Mouse (Mus musculus) CH12.LX (cell line): ENCODE measurements around the gene Prr19. TPM values are rescaled to one million over a fixed set of nuclear protein-coding genes. Genes with fewer than 3 reads are reported as not detected.

Experiments used
- DNase-seq: peaks from one replicate; pipeline ENCODE4 v3.0.0-alpha.2; 2013; ENCODE audit errors: extremely low read depth
- H3K27ac ChIP-seq: 2 replicates; pipeline ENCODE4 v1.5.1; 2012; ENCODE audit warnings: low read depth, mild to moderate bottlenecking, control low read depth, moderate library complexity; ENCODE audit not compliant: insufficient read depth
- H3K27me3 ChIP-seq: replicated peaks from 2 replicates; pipeline ENCODE3; 2012; ENCODE audit warnings: inconsistent platforms
- H3K36me3 ChIP-seq, 2 experiments: replicated peaks in 1 of 2; 2 replicates each; pipeline versions ENCODE3 to v1.6.1; 2012; ENCODE audit warnings: inconsistent platforms in 1 of 2, low read length in 1 of 2, mild to moderate bottlenecking in 1 of 2, mixed read lengths in 1 of 2, moderate library complexity in 1 of 2; ENCODE audit not compliant: control insufficient read depth in 1 of 2, insufficient read depth in 1 of 2
- H3K4me1 ChIP-seq, 2 experiments: 2 replicates each; pipeline ENCODE4 v1.6.1; 2012; ENCODE audit warnings: inconsistent platforms in 1 of 2, moderate library complexity in 1 of 2; ENCODE audit not compliant: insufficient read depth in 2 of 2, control insufficient read depth in 1 of 2
- H3K4me2 ChIP-seq: 2 replicates; pipeline ENCODE4 v1.6.1; 2012; ENCODE audit warnings: low read depth, mild to moderate bottlenecking, control low read depth; ENCODE audit not compliant: poor library complexity, insufficient read depth, severe bottlenecking
- H3K4me3 ChIP-seq, 3 experiments: fragments of 150-350 bp in 1 of 3; sonication (generic) in 1 of 3; replicated peaks in 1 of 3; 2 replicates each; pipeline versions ENCODE3 to v1.5.1; 2011 to 2012; ENCODE audit warnings: low read depth in 2 of 3, low read length in 2 of 3, mild to moderate bottlenecking in 2 of 3, moderate library complexity in 2 of 3, control low read depth in 1 of 3, improper control_type of control experiment in 1 of 3, inconsistent platforms in 1 of 3, mixed read lengths in 1 of 3; ENCODE audit not compliant: poor library complexity in 1 of 3
- H3K79me2 ChIP-seq: replicated peaks from 2 replicates; pipeline ENCODE4 v1.6.1; 2012; ENCODE audit warnings: mild to moderate bottlenecking, moderate library complexity; ENCODE audit not compliant: control insufficient read depth, poor library complexity, insufficient read depth, severe bottlenecking; ENCODE audit errors: extremely low read depth
- H3K9ac ChIP-seq: 2 replicates; pipeline ENCODE4 v1.6.1; 2012; ENCODE audit warnings: low read depth, mild to moderate bottlenecking, control low read depth, moderate library complexity; ENCODE audit not compliant: insufficient read depth
- H3K9me3 ChIP-seq: replicated peaks from 2 replicates; pipeline ENCODE3; 2012; ENCODE audit warnings: low read length, inconsistent platforms, mixed read lengths
- BHLHE40 ChIP-seq: IDR thresholded peaks from 2 replicates; pipeline ENCODE4 v1.6.1; 2011; ENCODE audit warnings: mild to moderate bottlenecking, low read depth, low read length, improper control_type of control experiment
- CHD1 ChIP-seq: IDR thresholded peaks from 2 replicates; pipeline ENCODE4 v1.6.1; 2012; ENCODE audit warnings: low read depth, low read length, improper control_type of control experiment, inconsistent platforms
- E2F4 ChIP-seq: IDR thresholded peaks from 2 replicates; pipeline ENCODE4 v1.6.1; 2011; ENCODE audit warnings: low read depth, low read length, improper control_type of control experiment; ENCODE audit not compliant: insufficient replicate concordance
- ELF1 ChIP-seq: IDR thresholded peaks from 2 replicates; pipeline ENCODE4 v1.6.1; 2014; ENCODE audit warnings: low read depth, mild to moderate bottlenecking, inconsistent platforms, low read length, improper control_type of control experiment
- EP300 ChIP-seq: IDR thresholded peaks from 2 replicates; pipeline ENCODE4 v1.6.1; 2011; ENCODE audit warnings: low read length, improper control_type of control experiment
- GABPA ChIP-seq: IDR thresholded peaks from 2 replicates; pipeline ENCODE4 v1.6.1; 2012; ENCODE audit warnings: low read depth, low read length, improper control_type of control experiment, inconsistent platforms; ENCODE audit not compliant: insufficient replicate concordance
- IRF4 ChIP-seq: IDR thresholded peaks from 2 replicates; pipeline ENCODE4 v1.6.1; 2014; ENCODE audit warnings: low read depth, mild to moderate bottlenecking, inconsistent platforms, low read length, improper control_type of control experiment
- JUN ChIP-seq: IDR thresholded peaks from 2 replicates; pipeline ENCODE4 v1.6.1; 2011; ENCODE audit warnings: low read depth, mild to moderate bottlenecking, low read length, improper control_type of control experiment, moderate library complexity; ENCODE audit not compliant: insufficient read depth
- JUND ChIP-seq: conservative IDR thresholded peaks from 2 replicates; pipeline ENCODE4 v1.6.1; 2011; ENCODE audit warnings: low read depth, low read length, improper control_type of control experiment
- MAX ChIP-seq: IDR thresholded peaks from 2 replicates; pipeline ENCODE4 v1.6.1; 2011; ENCODE audit warnings: low read length, improper control_type of control experiment
- MYC ChIP-seq: IDR thresholded peaks from 2 replicates; pipeline ENCODE4 v1.6.1; 2011; ENCODE audit warnings: low read depth, mild to moderate bottlenecking, improper control_type of control experiment, low read length
- PAX5 ChIP-seq: IDR thresholded peaks from 2 replicates; pipeline ENCODE4 v1.6.1; 2012; ENCODE audit warnings: low read length, inconsistent platforms, mixed read lengths
- SIN3A ChIP-seq: IDR thresholded peaks from 2 replicates; pipeline ENCODE4 v1.6.1; 2012; ENCODE audit warnings: low read length, improper control_type of control experiment, inconsistent platforms
- SMC3 ChIP-seq: IDR thresholded peaks from 2 replicates; pipeline ENCODE4 v1.6.1; 2011; ENCODE audit warnings: low read depth, low read length, improper control_type of control experiment
- TBP ChIP-seq: conservative IDR thresholded peaks from 2 replicates; pipeline ENCODE4 v1.6.1; 2011; ENCODE audit warnings: low read depth, low read length, improper control_type of control experiment
- TCF12 ChIP-seq: IDR thresholded peaks from 2 replicates; pipeline ENCODE4 v1.6.1; 2014; ENCODE audit warnings: low read depth, mild to moderate bottlenecking, inconsistent platforms, low read length, improper control_type of control experiment
- ZNF384 ChIP-seq: IDR thresholded peaks from 2 replicates; pipeline ENCODE4 v1.6.1; 2012; ENCODE audit warnings: low read depth, low read length, improper control_type of control experiment, inconsistent platforms
- dilution Hi-C: fragments of 300-500 bp; cut with MboI; formaldehyde crosslinking; loops from 2 replicates; pipeline ENCODE4 v1.14.3; 2020; ENCODE audit warnings: low sequenced_read_pairs; ENCODE audit not compliant: extremely low pct_unique_long_range_greater_than_20kb, extremely low pct_ligation_motif_present
- in situ Hi-C: fragments of 300-500 bp; cut with MboI; formaldehyde crosslinking; loops from 3 replicates; pipeline ENCODE4 v1.14.3; 2019; ENCODE audit warnings: low sequenced_read_pairs, low pct_ligation_motif_present, low pct_unique_long_range_greater_than_20kb, mixed read lengths
- polyA plus RNA-seq: library from polyadenylated mRNA; unstranded; fragments of >175 nt; gene quantifications from 2 replicates; pipeline ENCODE4 v1.2.1, GENCODE M21; 2012; ENCODE audit warnings: low read depth; ENCODE audit not compliant: insufficient read length
- total RNA-seq, 2 experiments: library from RNA; depleted of rRNA; stranded (reverse); fragments of 300-350 nt in 1 of 2; fragments of >200 nt in 1 of 2; gene quantifications; 2 replicates each; pipeline ENCODE4 v1.2.3; 2012 to 2014

The Prr19 gene
- total and polyA plus RNA-seq, 3 experiments: not detected

DNA sequence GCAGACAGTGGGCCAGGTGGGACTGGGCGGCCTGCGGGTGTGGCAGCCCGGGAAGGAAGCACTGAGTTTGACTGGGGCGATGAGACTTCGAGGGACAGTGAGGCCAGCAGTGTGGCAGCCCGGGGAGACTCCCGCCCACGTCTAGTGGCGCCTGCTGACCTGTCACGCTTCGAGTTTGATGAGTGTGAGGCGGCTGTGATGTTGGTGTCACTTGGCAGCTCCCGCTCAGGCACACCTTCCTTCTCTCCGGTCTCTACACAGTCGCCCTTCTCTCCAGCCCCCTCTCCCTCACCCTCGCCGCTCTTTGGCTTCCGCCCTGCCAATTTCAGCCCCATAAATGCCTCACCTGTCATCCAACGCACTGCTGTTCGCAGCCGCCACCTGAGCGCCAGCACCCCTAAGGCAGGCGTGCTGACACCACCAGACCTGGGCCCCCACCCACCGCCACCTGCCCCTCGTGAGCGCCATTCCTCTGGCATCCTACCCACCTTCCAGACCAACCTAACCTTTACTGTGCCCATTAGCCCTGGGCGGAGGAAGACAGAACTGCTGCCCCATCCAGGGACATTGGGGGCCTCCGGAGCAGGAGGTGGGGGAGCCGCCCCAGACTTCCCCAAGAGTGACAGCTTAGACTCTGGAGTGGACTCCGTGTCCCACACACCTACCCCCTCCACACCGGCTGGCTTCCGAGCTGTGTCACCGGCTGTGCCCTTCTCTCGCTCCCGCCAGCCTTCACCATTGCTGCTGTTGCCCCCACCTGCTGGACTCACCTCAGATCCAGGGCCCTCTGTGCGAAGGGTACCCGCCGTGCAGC, 28.6 kb upstream of the Prr19 start:
- dilution Hi-C loops: no loop called here
- peaks cover 49 to 69% of the 10 kb centered on the region in 2 experiments for H3K4me1 ChIP-seq
- H3K4me3 ChIP-seq: no peak overlapping the region
- H3K4me2 ChIP-seq: no peak overlapping the region
- H3K9me3 ChIP-seq: no peaks in the 10 kb centered on the region
- TF ChIP-seq JUN: no peak
- TF ChIP-seq ELF1: no peak
- TF ChIP-seq CHD1: no peak
- TF ChIP-seq SIN3A: no peak
- TF ChIP-seq ZNF384: no peak
- TF ChIP-seq MYC: no peak
- TF ChIP-seq JUND: no peak
- TF ChIP-seq TBP: no peak
- TF ChIP-seq IRF4: no peak
- TF ChIP-seq E2F4: no peak
- no peak for TF ChIP-seq GABPA
- no peak for TF ChIP-seq EP300
- TF ChIP-seq SMC3: no peak
- TF ChIP-seq BHLHE40: no peak
- 0 out of 2 replicates have a peak, but pooled peaks cover 2% of the 10 kb centered on the region for H3K79me2 ChIP-seq
- peaks cover 30 to 59% of the 10 kb centered on the region in 2 experiments for H3K36me3 ChIP-seq
- no peaks in the 10 kb centered on the region for H3K27me3 ChIP-seq
- in situ Hi-C loops: loop anchor here (10.0 kb wide), 1 partner anchor 88 kb away; no protein-coding TSS in a partner anchor
- DNase-seq: no peak
- no peak overlapping the region for H3K9ac ChIP-seq
- H3K27ac ChIP-seq: no peak overlapping the region

DNA sequence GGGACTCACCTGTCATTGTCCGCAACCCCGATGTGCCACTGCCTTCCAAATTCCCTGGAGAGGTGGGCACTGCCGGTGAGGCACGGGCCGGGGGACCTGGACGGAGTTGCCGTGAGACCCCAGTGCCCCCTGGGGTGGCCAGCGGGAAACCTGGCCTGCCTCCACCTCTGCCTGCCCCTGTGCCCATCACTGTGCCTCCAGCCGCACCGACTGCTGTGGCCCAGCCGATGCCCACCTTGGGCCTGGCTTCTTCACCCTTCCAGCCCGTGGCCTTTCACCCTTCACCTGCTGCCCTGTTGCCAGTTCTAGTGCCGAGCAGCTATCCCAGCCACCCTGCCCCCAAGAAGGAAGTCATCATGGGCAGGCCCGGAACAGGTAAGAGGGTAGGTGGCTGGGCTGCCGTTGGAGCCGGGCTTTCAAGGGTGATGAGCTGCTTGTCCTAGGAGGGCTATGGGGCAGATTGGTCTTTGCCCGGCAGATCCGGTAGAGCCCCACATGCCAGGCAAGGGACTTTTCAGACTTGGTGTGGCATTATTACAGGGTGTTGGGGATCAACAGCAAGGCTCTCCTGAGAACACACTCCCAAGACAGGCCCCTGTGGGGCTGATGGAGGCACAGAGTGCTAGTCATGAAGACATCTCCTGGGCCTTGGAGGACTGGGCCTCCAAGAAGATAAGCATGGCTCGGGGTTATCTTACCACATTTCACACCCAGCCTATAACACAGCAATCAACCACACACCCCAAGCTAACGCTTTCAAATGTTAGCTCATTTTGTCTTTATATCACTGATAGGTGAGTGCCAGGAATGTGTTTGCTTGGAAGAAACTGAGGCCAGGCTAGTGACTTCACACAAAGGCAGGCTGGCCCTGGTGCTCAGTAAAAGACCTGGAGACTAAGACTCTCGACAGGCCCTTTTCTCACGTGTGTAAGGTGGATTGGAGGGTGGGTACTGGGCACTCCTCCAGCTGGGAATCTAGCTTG, 27.7 kb upstream of the Prr19 start:
- DNase-seq: no peak

More for the DNA sequence above, 27.7 kb upstream of the Prr19 start:
- in situ Hi-C loops (loop anchor here (10.0 kb wide), 1 partner anchor 89 kb away; no protein-coding TSS in a partner anchor), dilution Hi-C loops (no loop called here)
- Histone ChIP-seq H3K9ac (no peak overlapping the region), H3K79me2 (0 out of 2 replicates have a peak, but pooled peaks cover 2% of the 10 kb centered on the region), H3K4me2 (no peak overlapping the region), H3K27me3 (no peaks in the 10 kb centered on the region), H3K9me3 (no peaks in the 10 kb centered on the region), H3K4me3 (no peak overlapping the region), H3K27ac (no peak overlapping the region), H3K36me3 (peaks cover 30 to 59% of the 10 kb centered on the region in 2 experiments), H3K4me1 (peaks cover 52 to 73% of the 10 kb centered on the region in 2 experiments)
- TF ChIP-seq PAX5: no peak
- TF ChIP-seq SMC3: no peak
- no peak for TF ChIP-seq MAX
- TF ChIP-seq TCF12: no peak
